Mouse (Mus musculus): ENCODE measurements around the gene Neurl4.

- TF ChIP-seq E2F4 (IDR thresholded peaks at IDR 0.05; ENCODE audit: insufficient read depth) (no peak), MYOD1 (IDR thresholded peaks at IDR 0.05; ENCODE audit: control insufficient read depth in 1 of 3, insufficient read length in 2 of 3, low read depth in 2 of 3) (no peak), POLR2AphosphoS2 (IDR thresholded peaks at IDR 0.05; ENCODE audit: insufficient read length, low read depth) (peak; percentile 21), CEBPB (IDR thresholded peaks at IDR 0.05; ENCODE audit: insufficient read depth, poor library complexity, severe bottlenecking) (no peak), USF1 (IDR thresholded peaks at IDR 0.05; ENCODE audit: low read depth) (no peak)
Observed at GRCm38 (mm10) chr11:69876186-69876585, 24.7 kb upstream of the Neurl4 start.

Data from myocyte (in vitro differentiated cells).